Mouse (Mus musculus) lung, adult 2 months (tissue): Measurements from ENCODE around the gene Tmem121.

ENCODE experiments used
- CTCF ChIP-seq: fragments of 200-500 bp; IDR thresholded peaks from 2 replicates; pipeline ENCODE4 v1.5.1; 2011; ENCODE audit warnings: mild to moderate bottlenecking, low read length, control low read depth; ENCODE audit not compliant: insufficient read depth
- POLR2A ChIP-seq: fragments of 200-500 bp; IDR thresholded peaks from 2 replicates; pipeline ENCODE4 v1.6.1; 2011; ENCODE audit warnings: low read depth, mild to moderate bottlenecking, control low read depth, low read length, borderline replicate concordance; ENCODE audit errors: extremely low read depth

DNA sequence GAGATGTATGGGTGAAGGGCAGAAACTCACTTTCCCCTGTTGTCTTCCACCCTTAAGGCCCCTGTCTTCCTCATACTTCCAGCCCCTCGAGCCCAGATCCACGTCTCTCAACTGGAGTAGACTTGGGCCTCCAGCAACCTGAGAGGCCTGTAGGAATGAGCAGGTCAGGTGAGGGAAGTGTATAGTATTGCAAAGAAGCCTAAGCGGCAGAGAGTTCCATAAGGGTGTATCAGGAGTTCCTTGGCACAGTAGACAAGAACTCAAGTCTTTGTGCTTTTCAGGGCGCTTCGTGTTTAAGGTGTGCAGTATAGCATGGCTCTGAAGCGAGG lies 31.0 kb upstream of the Tmem121 start:
- no peak for TF ChIP-seq POLR2A
- TF ChIP-seq CTCF: no peak
